Mouse (Mus musculus) right cerebral cortex, postnatal 4 days (tissue): Measurements from ENCODE around the gene Rad54l.

Experiments used
- DNase-seq: peaks from one replicate; pipeline ENCODE4 v3.0.0-alpha.2; 2022

Gene Rad54l

DNA sequence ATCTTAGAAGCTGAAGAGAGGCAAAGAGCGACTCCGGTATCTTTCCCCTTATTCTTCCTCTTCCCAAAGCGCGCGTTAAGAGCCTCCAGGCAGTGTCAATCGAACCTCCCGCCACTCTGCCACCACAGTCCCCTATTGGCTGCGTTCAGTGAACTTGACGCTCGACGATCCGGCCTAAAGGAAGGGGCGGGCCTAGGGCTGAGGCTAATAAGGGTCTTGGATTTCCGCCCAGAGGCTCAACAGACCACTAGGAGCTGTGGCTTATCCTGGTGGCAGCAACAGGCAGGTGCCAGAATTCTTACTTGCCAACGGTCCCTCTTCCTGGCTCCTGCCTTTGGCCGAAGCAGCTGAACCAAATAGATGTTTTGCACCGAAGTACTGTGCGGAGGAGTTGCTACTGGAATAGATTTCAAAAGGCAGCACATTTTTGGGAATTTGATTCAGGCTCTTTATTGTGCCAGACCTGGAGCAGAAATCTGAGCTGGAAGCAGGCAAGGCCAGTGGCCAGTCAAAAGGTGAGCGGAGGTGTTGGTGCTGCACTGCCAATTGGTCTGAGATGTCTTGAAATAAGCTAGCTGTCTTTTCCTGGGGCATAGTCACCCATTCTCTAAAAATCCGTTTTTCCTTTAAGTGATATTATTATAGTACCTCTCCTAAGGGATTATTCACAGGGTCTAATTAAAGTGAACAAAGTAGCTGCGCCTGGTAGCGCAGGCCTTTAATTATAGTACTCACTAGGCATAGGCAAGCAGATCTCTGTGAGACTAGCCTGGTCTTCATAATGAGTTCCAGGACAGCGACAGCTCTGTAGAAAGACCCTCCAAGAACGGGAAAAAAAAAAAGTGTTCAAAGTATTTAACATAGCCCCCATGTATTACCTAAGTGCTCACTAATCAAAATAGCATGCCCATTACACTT is at the start of gene Rad54l, which contains the start of gene Pomgnt1:
Gene Rad54l, minus strand, starts transcription at position 89 of the 918 bp plus-strand sequence.
Gene Pomgnt1, plus strand, starts transcription at position 239 of the 918 bp plus-strand sequence.
- peak; percentile 77 for DNase-seq

DNA sequence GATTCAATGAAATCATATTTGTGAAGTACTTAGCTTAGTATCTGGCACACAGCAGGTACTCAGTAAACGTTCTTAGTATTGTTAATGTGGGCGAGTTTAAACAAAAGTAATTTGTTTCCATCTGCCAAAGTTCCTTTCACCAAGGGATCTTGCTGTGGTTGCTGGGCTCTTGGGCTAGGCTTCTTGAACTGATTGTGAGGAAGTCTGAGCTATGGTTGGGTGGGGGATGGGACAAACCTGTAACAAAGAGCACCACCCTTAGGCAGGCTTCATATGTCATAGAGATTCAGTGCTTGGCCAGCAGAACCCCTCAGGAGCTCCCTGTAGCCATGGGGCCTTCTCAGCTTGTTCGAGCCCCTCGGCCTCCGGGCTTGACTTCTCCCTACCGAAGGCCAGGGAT is 49.6 kb upstream of the Rad54l start, which contains the start of the genes 1700042G07Rik and Gm49337:
Gene 1700042G07Rik, plus strand, starts transcription at position 301 of the 400 bp plus-strand sequence.
Gene Gm49337, plus strand, starts transcription at position 313 of the 400 bp plus-strand sequence.
- no peak for DNase-seq

DNA sequence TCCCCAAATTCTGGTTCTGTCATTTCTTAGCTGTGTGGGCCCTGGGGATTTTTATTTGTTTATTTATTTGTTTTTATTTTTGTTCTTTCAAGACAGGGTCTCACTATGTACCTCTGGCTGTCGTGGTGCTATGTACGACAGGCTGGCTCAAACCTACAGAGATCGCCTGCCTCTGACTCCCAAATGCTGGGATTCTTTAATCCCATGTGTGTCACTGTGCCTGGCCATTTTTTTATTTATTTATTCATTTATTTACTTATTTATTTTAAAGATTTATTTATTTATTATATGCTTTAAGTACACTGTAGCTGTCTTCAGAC is 45.8 kb upstream of the Rad54l start:
- no peak for DNase-seq

DNA sequence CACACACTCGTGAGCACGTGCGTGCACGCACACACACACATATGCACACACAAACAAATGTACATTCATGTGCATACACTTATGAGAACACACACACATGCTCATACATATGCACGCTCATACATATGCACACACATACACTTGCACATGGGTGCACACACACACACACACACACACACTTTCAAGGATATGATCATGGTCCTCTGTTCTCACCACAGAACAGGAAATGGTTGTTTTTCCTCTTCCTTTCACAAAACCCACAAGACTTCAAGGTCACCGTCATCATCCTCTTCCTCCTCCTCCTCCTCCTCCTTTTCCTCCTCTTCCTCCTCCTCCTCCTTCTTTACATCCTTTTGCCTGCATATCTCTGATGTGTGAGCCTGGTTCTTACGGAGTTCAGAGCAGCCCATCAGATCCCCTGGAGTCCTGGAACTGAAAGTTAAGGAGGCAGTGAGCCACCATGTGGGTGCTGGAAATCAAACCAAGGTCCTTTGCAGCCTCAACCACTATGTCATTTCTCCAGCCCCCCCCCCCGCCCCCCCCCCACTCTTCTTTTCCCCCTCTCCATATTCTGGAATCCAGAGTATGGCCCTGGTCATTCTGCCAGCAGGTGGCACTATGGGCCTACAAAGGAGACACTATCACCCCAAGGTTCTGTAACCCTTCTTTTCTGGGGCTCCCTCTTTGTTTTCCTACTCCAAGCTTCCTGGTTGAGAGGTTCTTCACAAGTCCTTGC is 45.3 kb upstream of the Rad54l start:
- DNase-seq, result peak; percentile 86

DNA sequence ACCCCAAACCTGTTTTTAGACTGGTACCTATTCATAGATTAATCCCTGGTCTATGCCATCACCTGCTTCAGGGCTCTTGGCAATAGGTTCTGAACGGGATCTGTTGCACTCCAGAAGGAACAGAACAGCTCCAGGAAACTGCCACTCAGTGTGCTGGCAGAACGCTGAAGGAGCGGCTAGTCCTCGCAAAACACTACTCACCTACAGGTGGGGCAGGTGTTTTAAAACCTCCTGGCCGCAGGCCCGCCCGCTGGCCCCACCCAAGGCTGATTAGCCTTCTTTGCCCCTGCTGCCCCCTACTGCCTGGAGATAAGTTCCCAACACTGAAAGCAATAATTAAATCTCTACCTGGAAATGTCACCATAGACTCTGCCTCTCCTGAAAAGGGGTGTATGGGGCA is 43.9 kb upstream of the Rad54l start, which contains the start of gene Tspan1:
Gene Tspan1, minus strand, starts transcription at position 198 of the 400 bp plus-strand sequence.
- peak; percentile 6 for DNase-seq

DNA sequence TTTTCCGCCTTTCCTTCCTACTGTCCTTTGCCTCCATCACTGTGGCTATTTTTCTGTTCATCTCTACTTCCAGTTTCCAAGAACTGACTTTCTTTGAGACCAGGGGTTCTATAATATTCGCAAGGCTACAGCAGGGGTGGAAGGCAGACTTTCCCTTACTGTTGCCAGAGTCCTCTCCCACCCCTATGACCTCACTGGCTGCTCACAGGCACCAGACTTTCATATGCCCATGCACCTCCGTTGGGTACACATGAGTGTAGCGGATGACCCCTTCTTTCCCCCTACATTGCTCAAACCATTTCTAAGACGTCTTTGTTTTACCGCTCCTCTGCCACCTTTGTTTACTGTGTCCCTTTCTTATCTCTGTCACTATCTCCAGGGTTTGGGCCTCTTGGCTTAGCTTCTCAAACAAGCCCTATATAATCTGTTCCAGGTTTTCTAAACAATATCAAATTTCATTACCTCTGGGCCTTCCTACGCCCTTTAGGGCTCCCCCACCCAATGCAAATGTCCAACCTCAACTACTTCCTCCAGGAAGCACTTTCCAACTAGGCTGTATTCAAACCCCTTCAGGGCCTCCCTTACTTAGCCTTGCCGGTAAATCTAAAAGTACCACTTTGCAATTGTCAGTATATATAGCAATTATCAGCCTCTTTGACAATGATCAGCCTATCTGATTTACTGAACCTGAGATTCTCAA is 42.4 kb upstream of the Rad54l start:
- DNase-seq, result no peak

DNA sequence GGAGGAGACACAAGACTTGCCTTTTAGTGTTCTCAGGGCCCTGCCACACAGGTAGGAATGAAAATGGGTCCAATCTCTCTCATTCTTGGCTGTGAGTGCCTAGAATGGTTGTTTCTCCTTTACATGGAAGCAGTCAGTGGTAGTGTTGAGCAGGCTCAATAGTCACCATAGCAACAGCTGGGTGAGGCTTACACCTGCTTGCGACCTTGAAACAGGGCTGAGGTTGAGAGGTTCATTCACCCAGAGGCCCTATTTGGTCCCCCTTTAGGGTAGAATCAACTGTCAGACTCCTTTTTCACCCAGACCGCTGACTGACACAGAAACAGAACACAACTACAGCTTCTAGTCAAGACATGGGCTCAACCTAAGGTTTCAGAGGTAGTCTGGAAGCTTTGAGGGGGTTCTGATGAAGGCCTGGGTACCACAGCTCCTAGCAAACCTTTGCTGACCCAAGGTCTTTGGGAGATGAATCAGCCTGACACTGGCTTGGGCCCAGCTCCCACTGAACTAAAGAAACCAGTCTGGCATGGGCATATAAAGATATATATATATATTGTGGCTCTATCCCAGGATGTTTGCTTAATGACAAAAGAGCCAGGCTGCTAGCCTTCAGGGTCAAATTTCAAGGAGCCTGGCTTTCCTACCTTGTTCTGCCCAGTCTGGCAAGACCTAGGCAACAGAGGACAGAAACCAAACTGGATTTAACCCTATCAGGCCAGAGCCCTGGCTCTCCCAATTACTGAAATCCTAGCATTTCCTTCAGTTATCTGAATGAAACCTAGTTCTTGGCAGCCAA is 41.5 kb upstream of the Rad54l start:
- no peak for DNase-seq

DNA sequence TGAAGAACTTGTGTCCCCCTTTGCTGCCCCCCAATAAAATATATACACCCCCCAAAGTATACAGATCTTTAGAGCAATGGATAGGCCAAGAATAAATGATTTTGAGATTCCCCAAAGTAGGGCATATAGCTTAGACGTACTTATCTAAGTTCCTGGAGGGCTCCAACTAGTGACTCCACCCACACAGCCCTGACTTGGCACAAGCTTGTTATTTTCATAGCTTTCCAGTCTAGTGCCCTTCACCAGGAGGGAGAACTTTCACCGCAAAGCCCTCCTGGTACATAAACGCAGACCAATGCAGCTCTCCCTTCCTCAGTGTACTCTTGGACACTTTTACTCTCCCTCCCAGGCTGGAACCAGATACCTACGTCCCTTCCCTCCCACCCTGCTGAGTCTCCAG is 38.7 kb upstream of the Rad54l start:
- no peak for DNase-seq

DNA sequence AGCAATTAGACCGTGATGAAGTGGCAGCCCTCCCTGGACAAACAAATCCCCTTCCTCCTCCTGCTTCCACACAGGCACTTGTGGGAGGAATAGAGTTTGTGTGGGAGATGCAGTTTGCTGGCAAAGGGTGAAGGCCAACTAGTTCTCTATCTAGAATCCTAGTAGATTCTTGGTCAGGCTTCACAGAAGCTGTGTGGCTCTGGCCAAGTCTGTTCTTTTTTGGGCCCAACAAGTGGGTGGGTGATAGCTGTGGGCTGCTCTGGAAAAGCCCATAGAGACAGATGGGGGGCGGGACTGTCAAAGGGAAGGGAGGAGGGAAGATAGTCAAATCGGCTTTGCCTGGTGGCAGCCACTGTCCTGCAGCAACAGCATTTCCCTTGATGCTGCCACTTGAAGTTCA is 37.3 kb upstream of the Rad54l start:
- peak; percentile 27 for DNase-seq

DNA sequence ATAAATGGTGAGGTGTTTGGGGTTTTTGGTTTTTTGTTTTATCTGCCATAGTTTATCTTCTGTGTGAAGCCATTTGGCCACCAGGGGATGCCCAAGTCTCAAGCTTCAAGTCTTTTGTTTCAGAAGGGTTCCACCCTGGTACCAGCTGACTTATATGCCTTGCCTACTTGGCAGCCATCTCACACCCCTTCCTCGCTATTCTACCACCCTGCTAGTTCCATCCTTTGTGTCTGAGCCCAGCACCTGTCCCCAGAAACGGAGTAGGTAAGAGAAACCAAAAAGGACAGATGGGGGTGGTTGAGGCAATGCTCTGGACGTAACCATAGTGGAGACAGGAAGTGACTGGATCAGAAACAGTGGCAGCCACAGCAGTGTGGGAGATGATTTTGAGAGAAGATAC is 36.4 kb upstream of the Rad54l start:
- DNase-seq, result peak; percentile 56

DNA sequence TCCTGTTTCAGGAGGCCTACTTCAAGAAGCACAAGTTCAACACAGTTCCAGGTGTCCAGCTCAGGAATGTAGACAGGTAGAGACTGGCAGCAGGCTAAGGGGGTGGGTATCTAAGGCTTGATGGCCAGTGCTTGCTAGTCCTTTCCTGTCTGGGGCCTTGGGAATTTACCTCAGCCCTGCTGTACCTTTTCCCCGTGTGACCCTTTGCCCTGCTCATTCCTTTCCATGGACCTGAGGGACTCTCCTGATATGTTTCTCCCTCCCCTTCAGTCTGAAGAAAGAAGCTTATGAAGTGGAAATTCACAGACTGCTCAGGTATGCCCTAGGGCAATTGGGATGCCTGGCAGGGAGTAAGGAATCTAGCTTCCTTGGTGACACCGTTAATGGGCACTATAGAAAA is 34.4 kb upstream of the Rad54l start:
- no peak for DNase-seq

DNA sequence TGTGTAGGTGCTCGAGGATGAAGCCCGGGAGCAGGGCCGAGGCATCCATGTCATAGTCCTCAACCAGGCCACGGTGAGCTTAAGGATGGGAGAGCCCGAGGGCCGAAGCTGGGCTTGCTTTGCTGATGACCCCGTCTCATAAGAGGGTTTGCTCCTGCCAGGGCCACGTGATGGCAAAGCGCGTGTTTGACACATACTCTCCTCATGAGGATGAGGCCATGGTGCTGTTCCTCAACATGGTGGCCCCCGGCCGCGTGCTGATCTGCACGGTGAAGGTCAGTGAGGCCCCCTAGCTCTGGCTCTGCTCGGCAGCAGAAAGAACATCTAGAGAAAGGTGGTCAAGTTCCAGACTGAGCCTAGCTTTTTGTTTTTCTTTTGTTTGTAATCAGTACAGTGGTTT is 29.2 kb upstream of the Rad54l start:
- DNase-seq, result no peak

DNA sequence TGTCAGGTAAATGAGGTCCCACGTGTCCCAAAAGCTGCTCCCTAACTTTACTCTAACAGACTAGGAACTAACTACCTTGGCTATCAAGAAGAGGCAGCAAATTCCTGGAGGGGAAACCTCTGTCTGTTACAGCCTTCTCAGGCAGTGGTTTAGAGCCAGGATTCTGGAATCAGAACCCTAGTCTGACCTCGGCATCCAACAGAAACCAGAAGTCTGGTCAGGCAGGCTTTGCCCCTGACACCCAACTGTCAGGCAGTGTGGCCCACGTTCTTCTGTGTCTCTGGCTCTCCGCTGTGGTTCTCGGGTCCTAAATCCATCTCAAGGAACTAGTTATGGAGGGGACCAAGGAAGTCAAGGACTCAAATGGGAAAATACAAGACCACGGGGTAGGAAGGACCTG is 27.7 kb upstream of the Rad54l start, which contains the start of gene Lurap1:
Gene Lurap1, minus strand, starts transcription at position 101 of the 400 bp plus-strand sequence.
- no peak for DNase-seq

DNA sequence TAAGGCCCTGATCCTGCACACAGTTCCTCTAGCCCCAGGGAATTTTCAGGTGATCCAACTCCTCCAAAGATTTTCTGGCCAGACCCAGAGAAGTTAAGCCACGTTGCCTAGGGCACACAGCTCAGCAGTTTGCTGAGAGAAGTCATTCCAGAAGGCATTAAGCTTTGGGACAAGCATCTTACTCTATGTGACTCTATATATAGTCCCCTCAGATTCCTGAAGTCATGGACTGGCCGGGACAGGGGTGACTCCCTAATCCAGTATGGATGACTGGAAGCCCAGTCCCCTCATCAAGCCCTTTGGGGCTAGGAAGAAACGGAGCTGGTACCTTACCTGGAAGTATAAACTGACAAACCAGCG is 27.4 kb upstream of the Rad54l start:
- DNase-seq, result no peak

DNA sequence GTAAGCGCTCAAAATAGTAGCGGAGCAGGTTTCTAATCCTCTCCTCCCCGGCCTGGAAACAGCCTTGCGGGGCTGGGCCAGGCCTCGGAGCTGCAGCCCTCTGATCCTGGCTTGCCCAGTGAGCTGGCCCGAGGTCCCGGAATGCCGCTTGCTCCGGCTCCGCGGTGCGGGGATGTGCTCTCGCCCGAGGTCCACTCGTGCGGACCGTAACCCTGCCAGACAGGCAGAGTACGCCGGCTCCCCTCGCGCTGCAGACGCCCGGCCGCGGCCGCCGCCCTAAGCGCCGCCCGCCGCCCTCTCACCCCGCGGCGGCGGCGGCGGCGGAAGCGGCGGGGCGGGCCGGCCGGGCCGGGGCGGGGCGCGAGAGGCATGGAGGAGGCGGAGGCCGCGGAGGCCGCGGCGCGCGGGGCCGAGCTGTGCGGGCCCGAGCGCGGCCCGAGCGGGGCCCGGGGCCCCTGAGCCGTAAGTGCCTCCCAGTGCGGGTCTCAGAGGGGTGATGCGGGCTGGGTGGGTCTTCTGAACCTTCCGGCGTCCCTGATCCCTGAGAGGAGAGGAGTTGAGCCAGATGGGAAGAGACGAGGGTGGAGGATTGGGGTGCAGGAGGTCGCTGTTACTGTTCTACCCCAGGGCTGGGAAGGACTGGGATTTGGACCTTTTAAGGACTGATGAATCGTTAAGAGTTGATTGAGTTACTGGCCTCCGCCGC is 26.8 kb upstream of the Rad54l start:
- peak; percentile 64 for DNase-seq

DNA sequence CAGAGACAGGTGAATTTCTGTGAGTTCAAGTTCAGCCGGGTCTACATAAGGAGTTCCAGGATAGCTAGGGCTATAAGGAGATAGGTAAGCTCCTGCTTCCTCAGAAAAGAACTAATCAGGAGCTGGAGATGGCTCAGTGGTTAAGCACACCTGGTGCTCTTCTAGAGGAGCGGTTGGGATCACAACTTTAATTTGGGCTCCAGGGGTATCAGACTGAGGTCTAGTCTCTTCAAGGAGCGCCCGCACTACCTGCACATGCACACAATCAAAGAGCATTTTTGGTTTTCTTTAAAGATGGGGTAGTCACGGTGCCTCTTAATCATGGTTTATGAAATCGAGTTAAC is 26.3 kb upstream of the Rad54l start:
- no peak for DNase-seq

DNA sequence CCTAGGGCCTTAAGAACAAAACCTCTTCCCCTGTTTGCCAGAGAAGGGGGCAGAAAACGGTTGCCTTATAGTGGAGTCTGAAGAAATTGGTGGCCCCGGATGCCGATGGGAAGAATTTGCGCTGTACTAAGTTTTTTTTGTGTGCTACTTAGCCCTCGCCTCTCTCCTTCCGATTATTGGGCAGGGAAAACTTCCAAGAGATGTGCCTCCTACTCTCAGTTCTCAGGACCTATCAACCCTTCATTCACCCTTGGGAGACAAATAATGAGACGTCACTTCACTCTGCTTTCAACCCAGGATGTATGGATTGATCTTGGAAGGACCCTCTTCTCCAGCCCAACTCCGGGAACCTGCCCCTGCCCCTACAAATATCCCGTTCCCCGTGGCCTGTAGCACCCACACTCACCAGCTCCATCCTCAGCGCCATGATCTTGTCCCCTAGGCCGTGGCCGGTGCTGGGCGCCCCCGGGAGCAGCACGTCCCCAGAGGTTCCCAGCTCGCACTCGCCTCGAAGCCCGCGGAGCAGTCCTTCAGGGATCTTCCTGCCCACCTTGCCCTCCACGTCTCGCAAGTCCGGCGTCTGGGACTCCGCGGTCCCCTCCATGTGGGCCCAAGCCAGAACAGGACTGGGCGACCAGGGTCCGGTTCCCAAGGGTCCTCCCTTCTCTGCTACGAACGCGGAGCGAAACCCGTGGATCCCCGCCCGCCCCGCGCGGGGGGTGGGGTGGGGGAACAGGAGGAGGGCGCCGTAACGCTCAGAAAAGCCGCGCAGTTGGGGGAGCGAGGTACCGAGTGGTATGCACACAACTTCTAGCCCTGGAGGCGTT is 20.6 kb upstream of the Rad54l start:
- DNase-seq, result peak; percentile 74

DNA sequence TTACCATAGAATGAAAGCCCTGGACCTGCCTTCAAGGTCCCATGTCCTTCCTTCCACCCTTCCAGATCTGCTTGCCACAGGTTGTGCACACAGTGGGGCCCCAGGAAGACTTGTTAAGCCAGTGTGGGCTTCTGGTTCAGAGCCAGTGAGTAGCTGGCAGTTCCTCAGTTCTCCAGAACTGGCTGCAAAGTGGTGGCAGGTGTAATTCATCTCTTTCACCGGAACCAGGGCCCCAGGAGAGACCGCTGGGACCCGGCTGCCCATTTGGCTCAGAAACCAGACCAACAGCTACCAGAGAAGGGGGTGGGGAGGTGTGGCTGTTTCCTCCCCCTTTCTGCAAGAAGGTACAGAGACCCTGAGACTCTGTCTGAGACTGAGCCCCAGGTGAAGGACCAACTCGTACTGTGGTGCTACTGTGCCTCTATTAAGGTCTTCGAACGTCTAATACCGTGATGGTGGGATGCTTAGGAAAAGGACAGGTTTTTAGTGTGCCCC is 19.9 kb upstream of the Rad54l start:
- no peak for DNase-seq

DNA sequence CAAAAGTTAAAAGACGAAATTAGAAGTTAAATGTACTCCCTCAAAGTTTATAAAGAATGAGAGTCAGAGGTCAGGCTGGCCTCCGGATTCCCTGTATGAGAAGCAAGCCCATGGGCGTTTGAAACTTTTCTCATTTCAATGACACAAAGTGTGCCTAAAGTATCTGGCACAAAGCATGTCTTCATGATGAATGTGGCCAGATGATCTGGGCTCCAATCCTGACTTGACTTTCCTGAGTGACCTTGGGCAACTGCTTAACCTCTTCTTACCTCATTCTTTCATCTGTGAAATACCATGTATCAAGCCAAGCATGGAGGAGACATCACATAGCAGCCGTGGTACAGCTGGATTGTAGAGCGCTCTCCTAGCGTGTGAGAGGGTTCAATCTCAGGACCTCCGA is 18.8 kb upstream of the Rad54l start:
- DNase-seq, result no peak

DNA sequence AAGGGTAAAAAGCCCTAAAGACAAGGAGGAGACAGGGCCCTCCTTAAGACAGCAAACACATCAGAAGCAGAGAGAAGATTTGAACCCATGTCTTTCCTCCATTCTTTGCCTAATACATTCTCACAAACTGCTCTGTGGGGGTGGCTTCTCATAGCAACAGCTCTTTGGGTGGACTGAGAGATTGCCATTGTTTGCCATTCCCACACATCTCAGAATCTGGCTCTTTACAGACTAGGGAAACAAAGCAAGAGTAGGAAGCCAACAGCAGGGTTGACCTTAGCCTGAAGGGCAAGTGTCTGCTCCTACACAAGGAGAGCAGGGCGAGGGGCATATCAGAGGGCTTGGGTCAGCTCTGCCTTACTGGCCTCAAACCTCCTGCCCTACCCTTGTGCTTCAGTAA is 18.2 kb upstream of the Rad54l start:
- peak; percentile 1 for DNase-seq
